Mouse (Mus musculus) small intestine, adult 2 months (tissue): ENCODE results near the gene Lima1.

Experiments
- CTCF ChIP-seq: fragments of 200-500 bp; IDR thresholded peaks from 2 replicates; pipeline ENCODE4 v1.5.1; 2012; ENCODE audit warnings: low read depth, mild to moderate bottlenecking, control low read depth, inconsistent platforms, low read length, moderate library complexity, mixed read lengths; ENCODE audit not compliant: insufficient replicate concordance, insufficient read length; ENCODE audit errors: extremely low read depth
- POLR2A ChIP-seq: fragments of 200-500 bp; IDR thresholded peaks from 2 replicates; pipeline ENCODE4 v1.6.1; 2012; ENCODE audit warnings: low read depth, mild to moderate bottlenecking, control low read depth, inconsistent platforms, low read length, moderate library complexity

GRCm38 (mm10) chr15:99896621-99897020, 21.4 kb upstream of the Lima1 start:
- TF ChIP-seq POLR2A, result no peak
- TF ChIP-seq CTCF, result no peak
